Mouse (Mus musculus): Measurements from ENCODE around the gene Zbtb22.
"Not testable (repeated sequence)": the region's sequence is repeated elsewhere in the genome, so short reads cannot be mapped to it uniquely, and the experiment has no call there.

Gene Zbtb22

GRCm38 (mm10) chr17:33904835-33905234 lies 10.9 kb upstream of the Zbtb22 start, which contains the start of gene Platr17:
Gene Platr17, plus strand, starts transcription at chr17:33905135.
- DNase-seq: not testable (repeated sequence)

- DNase-seq: peak; percentile 65
These were observed 7.2 kb upstream of the Zbtb22 start for GRCm38 (mm10) chr17:33908331-33909076.

GRCm38 (mm10) chr17:33909077-33909868 lies 6.4 kb upstream of the Zbtb22 start, which contains the start of gene Daxx:
Gene Daxx, plus strand, starts transcription at chr17:33909414.
- DNase-seq: peak; percentile 99

GRCm38 (mm10) chr17:33909869-33910250 lies 5.8 kb upstream of the Zbtb22 start:
- DNase-seq: peak; percentile 52

GRCm38 (mm10) chr17:33910346-33911051 lies 5.2 kb upstream of the Zbtb22 start:
- no peak for DNase-seq

GRCm38 (mm10) chr17:33911052-33911812 lies 4.5 kb upstream of the Zbtb22 start:
- DNase-seq: no peak

GRCm38 (mm10) chr17:33911813-33912414 lies 3.8 kb upstream of the Zbtb22 start:
- DNase-seq: no peak

GRCm38 (mm10) chr17:33913264-33913663 lies 2.4 kb upstream of the Zbtb22 start:
- DNase-seq: no peak

- no peak for DNase-seq
These were observed 1.8 kb upstream of the Zbtb22 start for GRCm38 (mm10) chr17:33913905-33914304.

GRCm38 (mm10) chr17:33914969-33915391 lies 724 bp upstream of the Zbtb22 start:
- no peak for DNase-seq

- no peak for DNase-seq
These were observed 590 bp downstream of the Zbtb22 start for GRCm38 (mm10) chr17:33916294-33916693.

- DNase-seq: no peak
These were observed 1.3 kb downstream of the Zbtb22 start for GRCm38 (mm10) chr17:33916847-33917655.

- DNase-seq: no peak
These were observed 2.1 kb downstream of the Zbtb22 start for GRCm38 (mm10) chr17:33917656-33918292.

GRCm38 (mm10) chr17:33918293-33919203 lies 2.8 kb downstream of the Zbtb22 start:
- DNase-seq: no peak

- peak; percentile 82 for DNase-seq
These were observed 3.9 kb downstream of the Zbtb22 start for GRCm38 (mm10) chr17:33919351-33920281.

- DNase-seq: peak; percentile 91
These were observed 4.8 kb downstream of the Zbtb22 start for GRCm38 (mm10) chr17:33920282-33921097.

- no peak for DNase-seq
These were observed 5.7 kb downstream of the Zbtb22 start for GRCm38 (mm10) chr17:33921361-33921760.
